Mouse (Mus musculus) large intestine, adult 2 months (tissue): ENCODE results near the gene Tead1. TPM values are rescaled to one million over a fixed set of nuclear protein-coding genes. Genes with fewer than 3 reads are reported as not detected.
A peak's percentile ranks its signal among the peaks of the same experiment; 100 is the strongest.

Experiments
- DNase-seq: peaks from one replicate; pipeline ENCODE4 v3.0.0-alpha.2; 2012; ENCODE audit warnings: low read depth, low spot score
- WGBS: fragments of 180-500 bp; shearing (Covaris S2); methylation state at CpG from one replicate; pipeline ENCODE4 v1.1.7; 2018; 5-methylcytosine and 5-hydroxymethylcytosine counted together
- polyA plus RNA-seq: library from polyadenylated mRNA; depleted of rRNA; stranded (reverse); fragments of >200 nt; gene quantifications from 2 replicates; pipeline ENCODE4 v1.2.3, GENCODE M21; 2012

The Tead1 gene
- polyA plus RNA-seq, 1 experiment = 5.9 TPM

- no peak for DNase-seq
- WGBS = 66% methylated on average over 5 of the region's 5 CpGs
Measured at GRCm38 (mm10) chr7:112938959-112939358, 259.8 kb downstream of the Tead1 start.

GRCm38 (mm10) chr7:112942567-112942966 is 263.4 kb downstream of the Tead1 start:
- WGBS = 65% methylated on average over 5 of the region's 5 CpGs
- DNase-seq = no peak

- 74% methylated on average over 1 of the region's 1 CpGs for whole genome bisulfite sequencing
- no peak for DNase-seq
Measured at GRCm38 (mm10) chr7:112943056-112943455, 263.9 kb downstream of the Tead1 start.

- WGBS = 23% methylated on average over 6 of the region's 6 CpGs
- no peak for DNase-seq
Measured at GRCm38 (mm10) chr7:112946706-112947105, 267.6 kb downstream of the Tead1 start.

- DNase-seq = peak; percentile 61
- 2% methylated on average over 41 of the region's 41 CpGs for WGBS
Measured at GRCm38 (mm10) chr7:112953777-112954291, 274.7 kb downstream of the Tead1 start, which contains the start of gene Rassf10. Gene Rassf10, plus strand, starts transcription at chr7:112953962.

- no peak for DNase-seq
Measured at GRCm38 (mm10) chr7:112954351-112955102, 275.4 kb downstream of the Tead1 start.

GRCm38 (mm10) chr7:112955103-112955827 is 276.1 kb downstream of the Tead1 start:
- no peak for DNase-seq
- 4% methylated on average over 40 of the region's 40 CpGs for WGBS

More at GRCm38 (mm10) chr7:112954351-112955102, 275.4 kb downstream of the Tead1 start:
- WGBS = under 1% methylated on average over 82 of the region's 82 CpGs

GRCm38 (mm10) chr7:112955955-112956354 is 276.8 kb downstream of the Tead1 start:
- no peak for DNase-seq
- 22% methylated on average over 3 of the region's 3 CpGs for WGBS
